Mouse (Mus musculus) CH12F3 (cell line): ENCODE measurements around the gene Dnajb13.

Experiments used
- in situ Hi-C: fragments of 300-500 bp; cut with MboI; formaldehyde crosslinking; loops from 2 replicates; pipeline ENCODE4 v1.14.3; 2020; ENCODE audit warnings: low sequenced_read_pairs

The Dnajb13 gene

GRCm38 (mm10) chr7:100520204-100520603 is 5.4 kb upstream of the Dnajb13 start:
- in situ Hi-C loops: no loop called here

- in situ Hi-C loops: no loop called here
Observed at GRCm38 (mm10) chr7:100511602-100512001, 3.2 kb downstream of the Dnajb13 start.

- in situ Hi-C loops: no loop called here
Observed at GRCm38 (mm10) chr7:100508670-100509069, 6.1 kb downstream of the Dnajb13 start.

GRCm38 (mm10) chr7:100506494-100506893 is 8.3 kb downstream of the Dnajb13 start:
- in situ Hi-C loops: no loop called here

GRCm38 (mm10) chr7:100504740-100505487 is 9.8 kb downstream of the Dnajb13 start:
- in situ Hi-C loops: no loop called here

GRCm38 (mm10) chr7:100503076-100503475 is 11.7 kb downstream of the Dnajb13 start:
- in situ Hi-C loops: no loop called here

- in situ Hi-C loops: no loop called here
Observed at GRCm38 (mm10) chr7:100502374-100502922, 12.3 kb downstream of the Dnajb13 start.

- in situ Hi-C loops: no loop called here
Observed at GRCm38 (mm10) chr7:100501844-100502373, 12.9 kb downstream of the Dnajb13 start.

GRCm38 (mm10) chr7:100501027-100501843 is 13.5 kb downstream of the Dnajb13 start:
- in situ Hi-C loops: no loop called here

GRCm38 (mm10) chr7:100500276-100500977 is 14.3 kb downstream of the Dnajb13 start:
- in situ Hi-C loops: no loop called here

GRCm38 (mm10) chr7:100499465-100499864 is 15.3 kb downstream of the Dnajb13 start:
- in situ Hi-C loops: no loop called here

GRCm38 (mm10) chr7:100497982-100498381 is 16.8 kb downstream of the Dnajb13 start:
- in situ Hi-C loops: no loop called here

- in situ Hi-C loops: no loop called here
Observed at GRCm38 (mm10) chr7:100497402-100497801, 17.4 kb downstream of the Dnajb13 start.

- in situ Hi-C loops: no loop called here
Observed at GRCm38 (mm10) chr7:100496791-100497190, 18.0 kb downstream of the Dnajb13 start.

- in situ Hi-C loops: no loop called here
Observed at GRCm38 (mm10) chr7:100496371-100496770, 18.4 kb downstream of the Dnajb13 start.

- in situ Hi-C loops: no loop called here
Observed at GRCm38 (mm10) chr7:100495581-100496251, 19.0 kb downstream of the Dnajb13 start.

GRCm38 (mm10) chr7:100495042-100495441 is 19.7 kb downstream of the Dnajb13 start:
- in situ Hi-C loops: no loop called here

GRCm38 (mm10) chr7:100494415-100494831 is 20.3 kb downstream of the Dnajb13 start:
- in situ Hi-C loops: no loop called here

- in situ Hi-C loops: no loop called here
Observed at GRCm38 (mm10) chr7:100493484-100494414, 21.0 kb downstream of the Dnajb13 start.
